Mouse (Mus musculus) frontal cortex, postnatal 36 days (tissue): ENCODE measurements at regions not wholly inside any gene's neighbourhood (a gene's known extent, or its start where the extent isn't known, plus 50 kb on each side); places are given as distances from the start of the nearest gene placed in this dataset.

Source experiments
- DNase-seq, 2 experiments: peaks; one replicate each; pipeline ENCODE4 v3.0.0; 2022; ENCODE audit warnings: low spot score in 2 of 2

DNA sequence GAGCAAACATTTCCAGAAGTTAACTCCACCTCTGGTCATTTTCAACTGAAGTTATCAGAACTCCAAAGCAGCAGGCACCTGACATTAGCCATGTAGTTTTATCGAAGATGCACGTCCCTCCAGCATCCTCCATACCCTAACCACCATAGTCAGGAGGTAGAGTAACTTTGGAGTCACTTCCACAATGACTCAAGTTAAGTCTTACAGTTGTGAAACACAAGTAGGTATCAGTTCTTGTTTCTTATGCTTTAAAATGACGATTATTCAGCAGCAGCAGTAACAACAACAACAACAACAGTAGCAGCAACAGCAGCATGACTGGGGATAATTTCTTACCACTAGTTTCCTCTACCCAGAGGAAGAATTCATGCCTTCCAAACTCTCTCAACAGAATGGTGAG lies 51.3 kb upstream of the Tank start:
- no peak for DNase-seq

DNA sequence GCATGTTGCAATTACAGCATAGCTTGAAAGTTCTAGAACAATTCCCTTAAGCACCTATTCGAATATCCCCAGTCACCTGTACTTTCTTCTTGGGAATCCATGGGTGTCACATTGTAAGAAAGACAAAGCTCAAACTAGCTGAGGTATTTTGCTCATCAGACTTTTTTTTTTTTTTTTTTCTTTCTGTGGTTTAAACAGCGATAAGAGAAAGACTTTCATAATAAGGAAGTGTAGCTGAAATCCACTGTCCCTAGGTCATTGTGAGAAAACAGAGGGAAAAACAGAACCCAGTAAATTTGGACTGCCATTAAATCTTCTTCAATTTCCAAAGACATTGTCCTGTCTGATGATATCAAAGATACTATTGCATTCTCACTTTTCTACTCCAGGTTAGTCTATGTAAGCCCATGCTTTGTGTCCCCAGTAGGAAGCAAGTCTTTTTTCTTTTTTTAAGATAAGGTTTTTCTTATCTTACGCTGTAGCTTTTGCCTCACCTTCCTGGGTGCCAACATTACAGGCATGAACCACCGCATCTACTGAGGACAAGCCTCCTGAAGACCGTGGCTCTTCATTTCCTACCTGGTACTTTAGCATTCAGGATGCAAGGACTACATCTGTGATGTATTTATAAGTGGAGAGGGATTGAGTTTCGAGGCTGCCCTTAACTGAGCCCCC lies 54.2 kb upstream of the Tank start:
- no peak for DNase-seq

DNA sequence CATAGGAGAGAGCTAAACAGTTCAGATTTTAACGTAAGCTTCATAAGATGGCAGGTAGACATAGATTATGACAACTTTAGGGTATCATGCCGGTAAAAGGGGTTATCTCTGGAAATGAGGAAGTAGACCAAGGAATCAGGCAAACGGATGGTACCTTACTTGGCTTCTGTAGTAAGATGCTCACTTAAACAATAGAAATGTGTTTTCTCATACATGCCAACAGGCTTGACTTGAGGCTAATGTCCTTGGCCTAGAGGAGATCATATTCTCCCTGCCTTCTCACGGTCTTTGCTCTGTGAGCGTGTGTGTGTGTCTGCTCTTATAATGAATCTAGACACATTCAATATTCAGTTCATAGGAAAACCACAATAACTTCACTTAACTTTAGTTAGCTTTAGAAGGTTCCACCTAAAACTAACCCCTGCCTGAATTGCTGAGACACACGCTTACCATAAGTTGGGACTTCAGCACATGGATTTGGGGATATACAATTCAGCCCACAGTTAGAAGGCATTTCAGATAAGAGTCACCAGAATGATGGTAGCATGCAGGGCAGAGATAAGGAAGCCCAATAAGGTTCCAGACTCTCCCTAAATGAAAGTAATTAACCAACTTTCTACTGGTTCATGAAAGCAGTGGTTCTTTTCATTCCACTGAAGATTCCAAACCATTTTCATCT lies 63.8 kb upstream of the Tank start:
- no peak for DNase-seq

DNA sequence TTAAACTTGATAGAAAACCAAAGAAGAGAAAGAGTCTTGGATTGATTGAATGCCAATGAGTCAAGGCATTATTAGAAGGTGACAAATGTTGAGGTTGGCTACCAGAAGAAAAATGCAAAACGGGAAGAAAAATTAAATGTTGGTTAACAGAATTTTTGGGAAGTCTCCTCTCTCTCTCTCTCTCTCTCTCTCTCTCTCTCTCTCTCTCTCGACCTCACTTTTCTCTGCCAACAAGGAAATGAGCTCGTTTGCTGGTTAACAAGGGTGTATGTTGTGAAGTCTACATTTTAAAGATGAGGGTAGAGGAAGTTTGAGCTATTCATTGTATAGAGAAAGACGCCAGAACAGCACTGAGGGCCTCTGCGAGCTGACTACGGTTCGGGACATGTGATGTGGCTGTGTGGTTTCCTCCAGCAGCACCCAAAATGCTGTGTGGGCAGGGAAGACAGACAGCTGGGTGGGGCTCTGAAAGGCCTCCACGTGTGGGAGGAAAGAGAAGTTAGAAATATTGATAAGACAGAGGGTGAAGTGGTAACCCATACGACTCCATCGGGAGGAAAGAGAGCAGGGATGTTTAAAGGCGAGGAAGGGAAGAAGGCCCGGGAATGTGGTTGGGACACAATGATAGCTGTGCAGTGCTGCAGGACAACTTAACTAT lies 64.5 kb upstream of the Tank start:
- DNase-seq = no peak

DNA sequence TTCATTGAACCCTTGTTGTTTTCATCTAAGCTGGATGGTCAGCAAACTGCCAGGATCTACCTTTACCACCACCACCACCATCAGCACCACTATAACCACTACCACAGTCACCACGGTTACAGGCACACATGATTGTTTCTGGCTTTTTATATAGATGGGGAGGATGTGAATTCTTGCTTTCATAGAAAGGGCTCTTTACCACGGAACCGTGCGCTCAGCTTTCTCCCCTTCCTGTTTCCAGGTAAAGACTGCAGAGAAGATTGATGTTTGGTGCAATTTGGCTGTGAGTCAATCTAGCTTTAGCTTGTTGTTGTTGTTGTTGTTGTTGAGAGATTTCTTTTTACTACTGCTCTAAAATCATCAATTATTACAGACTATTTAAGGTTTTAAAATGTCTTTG lies 74.8 kb upstream of the Tank start:
- DNase-seq = no peak

DNA sequence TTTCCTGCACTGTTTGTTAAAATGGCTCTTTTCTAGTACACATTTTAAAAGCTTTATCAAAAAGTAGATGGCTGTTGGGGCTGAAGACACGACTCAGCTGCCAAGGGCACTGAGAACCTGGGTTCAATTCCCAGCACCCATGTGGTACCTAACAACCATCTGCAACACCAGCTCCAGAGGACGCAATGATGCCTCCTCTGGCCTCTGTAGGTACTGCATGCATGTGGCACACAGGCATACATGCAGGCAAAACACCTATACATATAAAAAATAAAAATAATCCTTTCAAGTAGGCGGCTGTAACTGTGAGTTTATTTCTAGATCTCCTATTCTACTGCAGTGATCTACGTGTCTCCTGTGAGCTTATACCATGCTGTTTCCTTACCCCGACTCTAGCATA lies 76.5 kb upstream of the Tank start:
- no peak for DNase-seq

DNA sequence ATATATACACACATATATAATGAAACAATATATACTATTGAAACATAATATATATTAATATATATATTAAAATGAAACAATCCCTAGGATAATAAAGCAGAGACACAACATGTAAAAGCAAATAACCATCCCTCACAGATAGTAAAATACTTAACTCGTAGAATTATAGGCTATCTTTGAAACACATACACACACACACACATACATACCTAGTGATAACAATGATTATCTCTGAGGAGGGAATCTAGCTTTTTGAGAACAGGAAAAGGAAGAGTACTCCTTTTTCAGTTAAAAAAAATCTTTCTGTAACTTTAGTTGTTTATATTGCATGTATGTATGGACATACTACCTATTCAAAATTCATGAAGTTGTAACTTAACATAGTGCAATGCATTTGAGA lies 79.1 kb upstream of the Tank start:
- DNase-seq = no peak

DNA sequence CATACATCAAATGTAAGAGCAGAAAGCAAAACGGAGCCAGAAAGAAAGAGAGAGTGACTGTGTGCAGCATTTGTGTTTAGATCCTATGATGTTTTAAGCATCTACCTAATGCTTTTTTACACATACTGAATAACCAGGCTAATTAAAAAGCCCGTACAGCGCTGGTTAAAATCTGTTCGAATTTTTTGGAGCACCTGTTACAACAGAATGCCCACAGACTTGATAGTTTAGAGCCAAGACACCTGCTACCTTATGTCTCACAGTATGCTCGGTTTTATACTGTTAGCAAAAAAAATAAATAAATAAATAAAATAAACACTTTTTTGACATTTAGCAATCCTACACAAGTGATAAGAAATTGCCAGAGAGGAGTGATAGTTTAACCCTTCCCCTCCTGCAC lies 80.5 kb upstream of the Tank start:
- DNase-seq = no peak

DNA sequence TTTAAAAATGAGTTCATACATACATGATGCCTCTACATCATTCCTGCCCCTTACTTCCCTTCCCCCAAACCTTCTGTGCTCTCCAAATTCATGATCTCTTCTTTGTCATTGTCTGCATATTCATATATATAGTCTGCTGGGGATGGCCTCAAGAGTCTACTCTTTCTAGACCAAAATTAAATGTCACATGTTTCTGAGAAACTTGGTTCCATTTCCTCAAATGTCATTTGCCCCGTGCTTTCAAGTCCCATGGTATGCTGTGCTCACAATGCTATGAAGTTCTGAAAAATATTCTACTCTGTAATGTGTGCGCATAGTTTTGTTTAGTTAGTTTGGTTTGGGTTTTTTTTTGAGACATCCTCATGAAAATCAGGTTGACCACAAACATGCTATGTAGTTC lies 81.4 kb upstream of the Tank start:
- no peak for DNase-seq

DNA sequence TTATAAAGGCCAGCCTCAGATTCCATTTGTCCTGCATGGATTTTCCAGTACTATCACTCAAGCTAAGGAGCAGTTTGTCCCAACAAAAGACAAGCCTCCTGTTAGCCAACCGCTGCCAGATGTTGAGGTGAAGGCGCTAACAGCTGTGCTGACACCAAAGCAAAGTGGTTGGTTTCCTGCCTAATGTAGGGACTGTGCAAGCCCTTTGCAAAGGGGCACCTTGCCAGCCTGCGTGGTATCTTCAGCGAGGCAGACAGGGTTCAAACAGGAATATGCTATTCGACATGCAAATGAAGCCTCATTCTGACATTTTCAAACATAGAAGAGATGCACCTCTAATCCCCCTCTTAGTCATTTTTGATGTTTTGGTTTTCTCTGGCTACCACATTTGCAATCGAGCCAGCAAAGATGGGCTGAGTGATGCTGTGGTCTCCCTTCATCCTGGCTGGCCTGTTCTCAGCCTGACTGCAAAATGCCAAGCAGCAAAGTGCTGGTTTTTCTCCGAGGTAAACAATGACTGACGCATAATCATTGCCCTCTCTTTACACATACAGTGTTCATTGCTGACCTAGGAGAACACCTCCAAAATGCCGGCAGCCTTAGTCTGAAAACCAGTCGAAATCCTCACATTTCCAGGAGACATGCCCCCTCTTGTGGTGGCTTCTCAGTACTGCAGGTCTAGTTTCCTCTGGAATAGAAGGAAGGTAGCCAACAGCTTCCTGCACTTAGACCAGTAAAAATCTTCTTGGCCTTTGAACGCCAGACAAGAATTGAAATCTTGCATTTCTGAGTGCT lies 84.3 kb upstream of the Tank start:
- peak; percentile 84 to 92 for DNase-seq

DNA sequence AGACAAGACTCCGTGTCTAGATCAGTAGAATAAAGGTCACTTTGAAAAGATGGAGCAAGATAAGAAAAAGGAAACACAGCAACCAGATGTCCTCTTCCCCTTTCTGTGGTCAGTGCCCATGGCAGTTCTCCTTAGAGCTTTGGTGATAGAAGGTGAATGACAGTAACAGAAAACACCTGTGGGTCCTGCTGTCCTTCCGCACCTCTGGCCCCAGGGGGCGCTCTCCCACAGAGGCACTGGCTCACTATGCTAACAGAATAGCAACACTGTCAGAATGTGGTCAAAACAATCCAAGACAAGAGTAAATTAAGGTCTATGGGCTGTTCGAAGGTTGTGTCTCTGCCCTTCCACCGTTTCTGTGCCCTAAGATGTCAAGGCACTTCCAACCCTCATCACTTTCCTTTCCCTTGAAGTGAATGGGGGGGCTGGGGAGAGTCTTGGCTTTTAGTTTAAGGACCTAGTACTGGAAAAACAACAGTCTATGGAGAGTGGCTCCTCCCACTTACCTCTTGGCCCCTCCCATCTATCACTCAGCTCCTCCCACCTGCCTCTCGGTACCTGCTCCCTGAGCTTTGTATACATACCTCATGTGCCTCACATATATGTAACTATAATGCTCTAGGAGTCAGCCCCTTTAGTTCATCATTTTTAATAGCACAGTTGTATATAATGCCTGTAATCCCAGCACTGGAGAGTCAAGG lies 86.2 kb upstream of the Tank start:
- DNase-seq = peak in 1 of 2 experiments; percentile 5

DNA sequence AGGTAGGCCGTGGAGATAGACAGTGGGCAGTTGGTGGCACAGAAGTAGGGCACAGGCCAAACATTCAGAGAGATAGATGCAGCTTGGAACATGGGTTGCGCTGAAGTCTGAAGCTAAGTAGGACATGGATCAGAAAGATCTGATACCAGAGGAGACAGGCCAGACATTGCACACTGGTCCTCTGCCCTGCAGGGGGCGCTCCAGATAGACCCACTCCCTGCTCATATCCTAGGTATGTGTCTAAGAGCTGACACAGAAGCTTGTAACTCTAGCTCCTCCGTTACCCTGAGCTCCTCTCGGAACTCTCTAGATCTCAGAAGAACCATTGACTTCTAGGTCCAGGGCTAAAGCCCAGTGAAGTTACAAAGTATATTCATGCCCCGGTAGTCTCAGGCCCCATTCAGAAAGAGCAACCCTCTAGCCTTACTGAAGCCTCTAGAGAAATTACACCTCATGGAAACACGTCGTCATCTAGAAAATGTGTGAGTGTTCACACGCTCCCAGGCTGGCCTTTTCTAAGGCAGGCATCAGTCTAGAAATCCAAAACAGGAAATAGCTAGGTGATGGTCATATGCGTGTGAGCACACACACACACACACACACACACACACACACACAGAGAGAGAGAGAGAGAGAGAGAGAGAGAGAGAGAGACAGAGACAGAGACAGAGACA lies 87.8 kb upstream of the Tank start:
- no peak for DNase-seq

DNA sequence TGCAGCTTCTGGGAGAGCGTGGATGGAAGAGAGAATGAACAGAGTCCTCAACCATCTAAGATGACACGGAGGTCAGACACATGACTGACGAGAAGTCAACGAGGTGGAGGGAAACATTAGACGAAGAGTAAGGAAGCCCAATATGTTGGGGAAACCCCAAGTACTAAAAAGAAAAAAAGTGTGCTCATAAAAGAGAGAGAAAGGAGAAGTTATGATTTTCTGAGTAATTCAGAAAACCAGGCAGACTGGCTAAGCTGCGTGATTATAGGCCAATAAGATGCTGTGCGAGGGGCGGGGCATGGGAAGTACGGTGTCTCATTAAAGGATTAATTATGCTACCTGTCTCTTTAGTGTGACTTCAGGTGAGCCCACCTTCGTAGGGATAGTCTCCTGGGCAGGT lies 88.6 kb upstream of the Tank start:
- no peak for DNase-seq

DNA sequence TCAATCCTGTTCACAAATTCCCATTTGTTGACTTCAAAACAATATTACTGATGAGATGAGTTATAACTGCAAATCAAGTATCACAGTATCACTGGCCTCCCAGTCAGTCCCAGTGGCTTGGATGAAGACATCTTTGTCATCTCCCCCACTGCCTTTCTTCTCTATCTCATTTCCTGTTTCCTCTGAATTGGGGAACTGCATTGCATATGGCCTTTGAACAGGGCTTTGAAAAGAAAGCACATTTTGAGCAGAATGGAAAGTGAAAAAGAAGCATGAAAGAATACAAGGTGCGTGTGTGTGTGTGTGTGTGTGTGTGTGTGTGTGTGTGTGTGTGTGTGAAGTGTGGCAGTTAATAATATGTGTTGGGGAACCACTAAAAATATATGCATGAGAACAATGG lies 94.6 kb upstream of the Tank start:
- DNase-seq = no peak

DNA sequence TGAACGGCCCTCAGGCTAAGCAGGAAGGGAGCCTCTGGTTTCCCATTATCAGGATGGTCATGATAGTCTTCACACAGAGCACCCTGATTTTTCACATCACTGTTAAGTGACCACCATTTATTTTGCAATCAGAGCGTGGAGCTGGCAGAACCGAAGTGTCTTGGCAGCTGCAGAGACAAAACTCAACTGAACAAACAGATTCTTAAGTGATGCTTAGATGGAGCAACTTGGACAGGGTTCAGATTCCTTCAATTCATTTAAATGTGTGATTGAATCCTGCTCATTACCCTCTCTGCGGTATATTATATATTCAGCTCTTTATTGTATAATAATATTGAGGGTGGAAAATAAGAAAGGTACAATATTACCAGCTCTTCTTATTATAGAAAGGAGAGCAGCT lies 101.7 kb upstream of the Tank start:
- no peak for DNase-seq

DNA sequence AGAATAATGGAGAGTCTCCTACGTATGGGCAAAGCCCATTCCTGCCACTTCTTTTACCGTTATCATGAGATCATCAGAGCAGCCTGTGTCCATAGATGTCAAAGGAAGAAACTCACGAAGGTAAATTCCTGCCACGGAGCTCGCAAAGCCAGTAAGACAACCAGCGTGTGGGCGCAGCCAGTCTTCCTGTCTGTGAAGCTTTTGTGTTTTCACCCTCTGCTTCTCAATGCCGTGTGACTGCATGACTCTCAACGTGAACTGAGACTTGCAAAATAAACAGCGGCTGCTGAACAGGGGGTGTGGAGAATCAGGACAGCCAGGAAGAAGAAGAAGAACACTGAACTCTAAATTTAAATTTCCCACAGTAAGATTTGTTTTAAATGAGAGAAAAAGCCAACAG lies 103.8 kb upstream of the Tank start:
- peak; percentile 13 to 14 for DNase-seq

DNA sequence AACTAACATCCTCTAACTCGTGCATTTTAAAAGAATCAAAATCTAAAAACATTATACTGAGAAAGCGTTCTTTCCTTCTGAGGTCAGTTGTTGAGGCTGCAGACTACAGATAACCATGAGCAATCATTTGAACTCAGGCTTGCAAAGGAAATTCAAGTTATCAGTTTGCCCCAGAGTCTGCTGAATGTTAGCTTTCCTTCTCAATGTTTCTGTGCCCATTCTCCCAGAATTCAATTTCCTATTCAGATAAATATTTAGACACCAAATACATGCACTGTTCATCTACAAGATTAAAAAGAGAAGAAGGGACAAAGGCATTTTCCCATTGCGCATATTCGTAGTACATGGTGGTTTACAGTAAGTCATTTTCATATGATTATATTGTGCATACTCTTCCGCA lies 107.9 kb upstream of the Tank start:
- no peak for DNase-seq

DNA sequence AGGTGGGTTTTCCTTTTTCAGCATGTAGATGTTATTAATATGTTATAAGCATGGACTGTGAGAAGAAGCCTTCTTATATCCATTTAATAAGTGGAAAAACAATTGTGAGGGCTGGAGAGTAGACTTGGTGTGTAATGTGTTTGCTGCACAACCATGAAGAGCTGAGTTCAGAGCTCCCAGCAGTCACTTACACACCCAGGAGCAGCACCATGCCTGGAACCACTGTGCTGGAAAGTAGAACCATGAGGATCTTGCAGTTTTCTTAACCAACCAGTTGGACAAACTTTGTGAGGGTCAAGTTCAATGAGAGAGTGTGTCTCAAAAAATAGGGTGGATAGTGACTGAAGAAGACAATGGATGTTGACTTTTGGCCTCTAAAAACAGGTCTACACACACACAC lies 108.3 kb upstream of the Tank start:
- DNase-seq = no peak

DNA sequence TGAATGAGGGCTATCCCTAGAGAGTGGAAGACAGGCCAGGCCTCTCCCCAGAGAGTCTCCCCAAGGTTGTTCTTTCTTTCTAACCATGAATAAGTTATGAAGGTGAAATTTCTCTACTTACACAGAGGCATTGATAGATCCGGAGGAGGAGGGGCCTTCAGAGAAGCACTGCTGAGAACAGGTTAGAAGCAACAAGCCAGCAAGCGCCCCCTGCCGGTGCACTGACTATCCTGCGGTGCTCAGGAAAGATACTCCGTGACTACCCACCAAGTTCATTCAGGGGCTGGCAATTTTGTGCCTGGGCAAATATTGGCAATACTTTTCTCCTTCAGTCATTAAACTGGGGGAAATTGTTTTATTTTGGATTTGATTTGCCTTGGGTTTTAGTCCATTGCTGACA lies 122.5 kb upstream of the Tank start:
- peak; percentile 32 to 45 for DNase-seq

DNA sequence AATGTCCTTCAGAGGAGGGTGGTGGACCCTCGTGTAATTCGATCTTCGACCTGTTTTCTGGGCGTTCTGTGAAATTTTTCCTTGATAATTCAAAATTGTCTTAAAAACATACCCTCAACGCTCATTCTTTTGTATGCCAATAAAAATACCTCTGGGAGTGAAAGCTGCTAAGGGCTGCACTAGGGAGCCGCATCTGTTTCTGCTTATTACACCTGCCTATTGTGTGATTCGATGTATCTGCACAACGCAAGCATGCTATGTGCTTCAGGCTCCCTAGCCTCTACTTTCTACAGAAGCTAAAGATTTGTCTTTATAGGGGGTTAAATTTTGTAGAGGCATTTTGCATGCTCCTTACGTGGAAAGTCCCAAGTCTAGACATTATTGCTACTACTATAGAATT lies 123.7 kb upstream of the Tank start:
- DNase-seq = no peak

DNA sequence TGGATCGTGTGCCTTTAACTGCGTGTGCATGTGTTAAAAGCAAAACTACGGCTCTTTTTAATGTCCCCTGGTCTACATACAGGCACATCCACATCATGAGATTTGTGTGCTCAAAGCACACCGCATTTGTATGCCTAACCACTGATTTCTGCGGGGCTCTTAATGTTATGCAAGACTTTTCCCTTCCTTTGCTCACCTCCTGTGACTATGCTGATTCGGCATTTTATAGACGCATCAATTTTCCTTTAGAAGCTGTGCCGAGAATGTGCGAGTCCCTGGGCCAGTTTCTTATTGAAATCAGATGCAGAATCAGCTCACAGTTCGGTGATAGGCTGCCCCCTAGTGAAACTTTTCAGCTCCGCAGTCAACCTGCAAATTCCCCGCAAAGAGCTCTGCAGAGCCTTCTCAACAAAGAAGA lies 124.1 kb upstream of the Tank start:
- DNase-seq = peak; percentile 86 to 95
